In genomic region chr9:46443191-46444095, GRCm38 (mm10) we compare ENCODE assay signal across 8 mouse cellular contexts.
DNase-seq lines count a peak whose midpoint lies in the region; ATAC-seq lines count a peak whose summit lies in the region.

No protein-coding gene starts in this region.

- peak overlapping the region; percentile 30; the same call in 1 of the 2 replicates for H3K9ac ChIP-seq in lung, embryonic 16.5 days (ENCODE audit: low read length)
- H3K9ac ChIP-seq in embryonic facial prominence, embryonic 13.5 days = peak overlapping the region; percentile 62; the same call in 1 of the 2 replicates
- no peak overlapping the region for H3K9ac ChIP-seq in intestine, embryonic 15.5 days
- H3K9ac ChIP-seq in neural tube, embryonic 14.5 days (replicated peaks; ENCODE audit: low read depth, low read length) = 0 out of 2 replicates have a peak overlapping the region, but pooled peaks have one; percentile 32

- peak overlapping the region; percentile 52 for H3K4me2 ChIP-seq in lung, embryonic 16.5 days (ENCODE audit: low read depth, low read length)
- peak overlapping the region; percentile 66 for H3K4me2 ChIP-seq in embryonic facial prominence, embryonic 13.5 days
- H3K4me2 ChIP-seq in intestine, embryonic 15.5 days (replicated peaks) = peak overlapping the region; percentile 57
- H3K4me2 ChIP-seq in neural tube, embryonic 14.5 days (ENCODE audit: low read depth, low read length) = peak overlapping the region; percentile 50

- 0 out of 2 replicates have a peak, but pooled peaks have one; percentile 10 for ATAC-seq in lung, embryonic 16.5 days (ENCODE audit: low read depth)
- ATAC-seq in embryonic facial prominence, embryonic 13.5 days (ENCODE audit: insufficient number of reproducible peaks, insufficient read depth, low FRiP score, low TSS enrichment, low read depth) = no peak
- no peak for ATAC-seq in intestine, embryonic 15.5 days
- peak; percentile 43; the same call in 1 of the 2 replicates for ATAC-seq in neural tube, embryonic 14.5 days (ENCODE audit: low read depth)
- no peak for ATAC-seq in megakaryocyte progenitor cell, adult 5-6 weeks (replicated peaks; ENCODE audit: poor library complexity)

- no peak for DNase-seq in lung, postnatal 25 days (ENCODE audit: low spot score)
- no peak for DNase-seq in frontal cortex, postnatal 36 days (ENCODE audit: low spot score in 2 of 2)
- DNase-seq in ovary, postnatal 10 days (ENCODE audit: low spot score) = no peak

- peaks cover 7% of the 10 kb centered on the region; the same call in 1 of the 2 replicates for H3K4me1 ChIP-seq in lung, embryonic 16.5 days (replicated peaks; ENCODE audit: control insufficient read depth, insufficient read depth, low read length)
- peaks cover 21% of the 10 kb centered on the region for H3K4me1 ChIP-seq in embryonic facial prominence, embryonic 13.5 days
- H3K4me1 ChIP-seq in intestine, embryonic 15.5 days (replicated peaks) = peaks cover 12% of the 10 kb centered on the region
- peaks cover 9% of the 10 kb centered on the region for H3K4me1 ChIP-seq in neural tube, embryonic 14.5 days (ENCODE audit: control insufficient read depth, insufficient read depth, low read length)

- 2% methylated on average over 49 of the region's 53 CpGs for WGBS in lung, embryonic 16.5 days
- 1% methylated on average over 53 of the region's 53 CpGs for WGBS in embryonic facial prominence, embryonic 13.5 days
- WGBS in intestine, embryonic 15.5 days = 3% methylated on average over 53 of the region's 53 CpGs
- WGBS in neural tube, embryonic 14.5 days = under 1% methylated on average over 53 of the region's 53 CpGs

- peak overlapping the region; percentile 35 for H3K4me3 ChIP-seq in lung, embryonic 16.5 days (ENCODE audit: low read length)
- peak overlapping the region; percentile 35 for H3K4me3 ChIP-seq in embryonic facial prominence, embryonic 13.5 days
- H3K4me3 ChIP-seq in intestine, embryonic 15.5 days (replicated peaks) = peak overlapping the region; percentile 22
- H3K4me3 ChIP-seq in neural tube, embryonic 14.5 days (ENCODE audit: low read depth, low read length) = peak overlapping the region; percentile 16

- no peaks in the 10 kb centered on the region for H3K9me3 ChIP-seq in lung, embryonic 16.5 days (ENCODE audit: control insufficient read depth, low read length)
- no peaks in the 10 kb centered on the region for H3K9me3 ChIP-seq in embryonic facial prominence, embryonic 13.5 days
- no peaks in the 10 kb centered on the region for H3K9me3 ChIP-seq in intestine, embryonic 15.5 days
- H3K9me3 ChIP-seq in neural tube, embryonic 14.5 days (ENCODE audit: control insufficient read depth, low read length) = no peaks in the 10 kb centered on the region

- H3K36me3 ChIP-seq in lung, embryonic 16.5 days (ENCODE audit: control insufficient read depth, insufficient read depth, low read length) = no peaks in the 10 kb centered on the region
- no peaks in the 10 kb centered on the region for H3K36me3 ChIP-seq in embryonic facial prominence, embryonic 13.5 days
- no peaks in the 10 kb centered on the region for H3K36me3 ChIP-seq in intestine, embryonic 15.5 days
- H3K36me3 ChIP-seq in neural tube, embryonic 14.5 days (ENCODE audit: control insufficient read depth, insufficient read depth, low read length) = no peaks in the 10 kb centered on the region

- H3K27ac ChIP-seq in lung, embryonic 16.5 days (ENCODE audit: low read length) = no peak overlapping the region
- peak overlapping the region; percentile 0; the same call in 1 of the 2 replicates for H3K27ac ChIP-seq in embryonic facial prominence, embryonic 13.5 days
- no peak overlapping the region for H3K27ac ChIP-seq in intestine, embryonic 15.5 days
- no peak overlapping the region for H3K27ac ChIP-seq in neural tube, embryonic 14.5 days (ENCODE audit: low read depth, low read length)

- H3K27me3 ChIP-seq in lung, embryonic 16.5 days (ENCODE audit: control insufficient read depth, insufficient read depth, low read depth, low read length) = peaks cover 25% of the 10 kb centered on the region
- peaks cover 38% of the 10 kb centered on the region for H3K27me3 ChIP-seq in embryonic facial prominence, embryonic 13.5 days
- H3K27me3 ChIP-seq in intestine, embryonic 15.5 days (replicated peaks) = peaks cover 39% of the 10 kb centered on the region
- H3K27me3 ChIP-seq in neural tube, embryonic 14.5 days (ENCODE audit: control insufficient read depth, insufficient read depth, low read length) = peaks cover 7% of the 10 kb centered on the region; the same call in 1 of the 2 replicates

Comparison
In these comparisons a context has a peak if more than half of its experiments do, and no peak if none do; other contexts are left out.
1. ATAC-seq: peak in lung, embryonic 16.5 days (single experiment) and neural tube, embryonic 14.5 days (single experiment); none in embryonic facial prominence, embryonic 13.5 days (single experiment), intestine, embryonic 15.5 days (single experiment) and megakaryocyte progenitor cell, adult 5-6 weeks (single experiment).
2. Peak in every context shown above with its lines, with median percentiles within 50 percentile points of each other: H3K4me2 ChIP-seq and H3K4me3 ChIP-seq.